Mouse (Mus musculus) testis, postnatal 10 days (tissue): Measurements from ENCODE around the gene 2300002M23Rik.

Experiments used
- DNase-seq: peaks from one replicate; pipeline ENCODE4 v3.0.0; 2021; ENCODE audit warnings: low spot score

The 2300002M23Rik gene

DNA sequence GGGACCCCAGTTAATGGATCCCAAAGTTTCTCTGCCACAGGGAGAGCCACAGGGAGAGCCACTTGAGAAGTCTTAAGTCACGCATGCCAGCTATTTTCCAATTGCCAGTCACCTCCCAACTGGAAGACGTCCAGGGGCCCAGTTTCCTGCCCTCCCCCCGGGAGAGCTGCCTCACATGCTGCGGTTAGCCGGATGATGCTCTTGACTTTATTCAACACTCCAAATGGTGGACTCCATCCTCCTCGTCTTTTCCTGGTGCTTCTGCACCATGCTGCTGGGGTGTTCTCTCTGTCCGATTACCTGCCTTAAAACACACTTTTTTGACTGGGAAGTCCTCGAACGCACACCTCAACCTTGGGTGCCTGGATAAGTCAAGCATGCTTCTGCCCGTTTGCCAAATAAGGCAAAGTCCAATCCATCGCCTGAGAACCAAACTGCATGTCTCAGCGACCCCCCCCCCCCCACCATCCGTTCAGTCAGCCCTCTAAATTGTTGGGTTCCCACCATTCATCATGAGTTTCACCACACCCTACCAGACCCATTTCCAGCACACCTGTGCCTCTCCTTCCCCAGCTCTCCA lies 11.0 kb upstream of the 2300002M23Rik start:
- no peak for DNase-seq

DNA sequence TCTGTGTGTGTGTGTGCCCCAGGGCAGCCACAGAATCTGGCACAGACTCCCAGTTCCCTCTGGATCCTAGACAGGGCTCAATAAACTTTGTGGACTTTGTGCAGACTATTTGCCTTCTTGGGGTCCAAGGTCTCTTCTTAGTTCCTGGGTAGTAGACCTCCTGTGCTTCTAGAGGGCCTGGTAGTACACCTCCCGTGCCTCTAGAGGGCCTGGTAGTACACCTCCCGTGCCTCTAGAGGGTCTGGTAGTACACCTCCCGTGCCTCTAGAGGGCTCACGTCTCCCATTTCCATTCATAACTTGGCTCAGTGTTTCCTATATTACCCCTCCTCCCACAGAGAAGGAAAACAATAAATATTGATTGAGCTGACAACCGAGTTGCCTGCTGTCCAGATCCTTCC lies 10.4 kb upstream of the 2300002M23Rik start:
- peak; percentile 70 for DNase-seq

DNA sequence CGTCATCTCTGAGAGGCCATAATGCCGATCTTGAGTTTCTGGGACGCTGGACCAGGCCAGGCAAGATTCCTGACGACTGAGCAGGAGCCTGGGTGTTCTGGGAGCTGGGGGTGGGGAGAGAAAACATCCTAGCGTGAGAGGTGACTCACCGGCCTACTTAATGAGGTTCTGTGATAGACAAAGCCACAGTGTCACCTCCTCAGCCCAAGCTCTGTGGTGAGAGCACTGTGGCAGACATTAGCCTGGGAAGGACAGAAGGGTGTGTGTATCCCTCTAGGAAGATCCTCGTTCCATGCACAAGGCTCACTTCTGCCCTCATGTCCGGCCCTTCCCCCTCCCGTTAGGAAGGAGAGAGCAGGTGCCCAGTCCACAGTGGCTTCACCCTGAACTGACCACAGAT lies 9.9 kb upstream of the 2300002M23Rik start:
- no peak for DNase-seq

DNA sequence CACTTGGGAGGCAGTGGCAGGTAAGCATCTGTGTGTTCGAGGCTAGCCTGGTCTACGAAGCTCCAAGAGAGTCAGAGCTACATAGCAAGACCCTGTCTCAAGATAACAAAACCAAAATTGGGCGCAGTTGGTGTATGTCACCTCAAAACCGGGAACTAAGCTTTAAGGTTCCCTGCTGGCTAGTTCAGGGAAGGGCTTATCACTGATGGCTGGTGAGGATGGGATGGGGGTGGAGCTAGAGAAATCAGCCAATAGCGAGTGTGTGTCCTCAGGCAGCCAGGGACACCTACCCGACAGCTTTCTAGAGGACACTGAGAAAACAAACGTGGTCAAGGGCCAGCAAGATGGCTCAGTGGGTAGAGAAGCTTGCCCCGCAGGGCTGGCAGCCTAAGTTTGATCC lies 9.0 kb upstream of the 2300002M23Rik start:
- DNase-seq: no peak

DNA sequence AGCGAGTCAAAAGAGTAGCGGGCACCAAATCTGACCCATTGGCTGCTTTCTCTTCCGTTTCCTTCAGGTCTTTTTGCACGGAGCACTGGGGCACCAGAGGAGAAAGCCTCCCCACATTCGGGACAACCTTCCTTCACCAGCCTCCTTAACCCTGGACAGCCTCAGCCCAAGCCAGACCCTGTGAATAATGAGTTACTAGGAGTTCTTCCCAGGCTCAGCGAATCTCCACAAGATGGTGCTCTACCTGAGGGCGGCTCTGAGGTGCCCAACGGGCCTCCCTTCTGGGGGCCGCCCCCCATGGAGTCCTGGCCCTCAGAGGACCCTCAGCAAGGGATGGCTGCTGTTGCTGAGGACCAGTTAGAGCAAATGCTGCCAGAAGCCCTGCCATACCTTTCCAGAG lies 517 bp downstream of the 2300002M23Rik start:
- no peak for DNase-seq

DNA sequence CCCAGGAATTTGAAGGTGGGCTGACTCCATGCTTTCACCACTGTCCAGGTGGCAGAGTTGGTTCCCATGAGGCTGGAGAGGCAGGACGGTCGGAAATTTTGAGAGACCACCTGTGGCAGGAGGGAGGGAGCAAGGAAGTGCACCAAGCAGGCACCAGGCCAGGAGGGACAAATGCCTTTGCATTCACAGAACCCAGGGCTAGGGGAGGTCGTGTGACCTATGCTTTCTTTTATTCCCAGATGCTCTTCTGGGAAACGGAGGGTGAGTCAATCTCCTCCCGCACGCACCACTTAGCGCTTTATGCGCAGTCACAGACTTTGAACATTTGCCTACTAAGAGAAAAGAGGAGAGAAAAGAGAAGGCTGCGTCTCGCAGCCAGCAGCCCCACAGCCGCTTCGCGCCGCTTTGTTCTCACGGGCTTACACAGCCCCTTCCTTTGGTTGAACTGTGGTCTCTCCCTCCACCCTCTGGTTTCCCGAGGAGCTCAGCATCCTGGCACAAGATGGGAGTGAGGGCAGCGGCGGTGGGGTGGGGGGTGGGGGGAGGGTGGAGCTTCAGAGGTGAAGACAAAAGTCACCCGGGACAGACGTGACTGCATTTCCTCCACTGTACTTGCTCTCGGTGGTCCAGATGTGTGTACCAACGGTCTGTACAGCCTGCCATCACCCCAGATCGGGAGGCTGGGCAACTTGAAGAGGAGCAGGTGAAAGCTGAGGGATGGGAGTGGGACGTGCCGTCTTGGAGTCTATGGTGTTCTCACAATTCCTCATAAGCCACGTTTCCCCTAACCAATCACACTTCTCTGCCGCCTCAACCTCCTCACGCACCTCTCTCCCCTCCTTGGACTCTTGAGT lies 2.1 kb downstream of the 2300002M23Rik start:
- DNase-seq: no peak

DNA sequence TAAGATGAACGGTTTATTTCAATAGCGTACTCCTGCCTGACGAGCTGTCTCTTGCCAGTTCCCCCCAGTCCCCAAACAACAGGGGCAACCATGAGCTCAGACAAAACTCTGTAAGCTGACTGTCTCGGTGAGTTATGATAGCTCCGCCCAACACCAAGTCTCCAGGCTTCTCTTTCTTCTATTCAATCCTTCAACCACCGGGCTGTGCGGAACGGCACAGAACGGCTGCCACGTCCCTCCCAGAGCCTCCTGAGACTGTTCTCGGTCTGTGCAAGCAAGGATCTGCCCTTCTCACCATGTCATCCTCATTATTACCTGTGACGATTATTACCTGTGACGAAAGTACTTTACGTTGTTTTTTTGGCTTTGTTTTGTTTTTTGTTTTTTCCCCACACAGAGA lies 3.6 kb downstream of the 2300002M23Rik start:
- DNase-seq: no peak

DNA sequence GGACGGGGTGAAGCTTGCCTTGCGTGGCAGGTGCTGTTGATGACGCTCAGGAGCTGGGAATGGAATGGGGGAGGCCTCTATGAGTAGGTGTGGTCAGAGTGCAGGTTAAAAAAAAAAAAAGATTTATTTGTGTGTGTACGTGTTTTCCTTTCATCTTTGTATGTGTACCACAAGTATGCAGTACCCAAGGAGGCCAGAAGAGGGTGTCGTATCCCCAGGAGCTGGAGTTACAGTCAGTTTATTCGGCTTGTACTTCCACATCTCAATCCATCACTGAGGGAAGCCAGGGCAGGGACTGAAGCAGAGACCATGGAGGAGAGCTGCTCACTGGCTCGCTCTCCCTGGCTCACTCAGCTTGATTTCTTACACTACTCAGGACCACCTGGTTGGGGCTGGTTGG lies 4.2 kb downstream of the 2300002M23Rik start:
- DNase-seq: no peak

DNA sequence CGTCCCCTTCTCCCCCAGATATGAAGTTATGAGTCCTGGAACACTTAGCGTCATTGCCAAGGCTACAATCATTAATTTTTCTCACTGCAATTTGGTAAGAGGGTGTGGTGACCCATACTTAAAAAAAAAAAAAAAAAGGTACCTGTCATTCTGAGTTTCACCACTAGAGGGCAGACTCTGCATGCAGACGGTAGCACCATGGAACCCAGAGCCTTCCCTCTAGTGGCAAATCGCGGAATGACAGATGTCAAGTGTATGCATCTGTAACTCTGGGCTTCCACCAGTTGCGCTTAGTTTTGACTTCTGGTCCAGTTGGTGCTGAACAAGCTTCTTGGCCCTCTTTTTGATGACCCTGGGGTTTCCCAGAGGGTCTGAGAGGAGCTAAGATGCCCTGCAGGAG lies 11.0 kb downstream of the 2300002M23Rik start:
- DNase-seq: peak; percentile 94

DNA sequence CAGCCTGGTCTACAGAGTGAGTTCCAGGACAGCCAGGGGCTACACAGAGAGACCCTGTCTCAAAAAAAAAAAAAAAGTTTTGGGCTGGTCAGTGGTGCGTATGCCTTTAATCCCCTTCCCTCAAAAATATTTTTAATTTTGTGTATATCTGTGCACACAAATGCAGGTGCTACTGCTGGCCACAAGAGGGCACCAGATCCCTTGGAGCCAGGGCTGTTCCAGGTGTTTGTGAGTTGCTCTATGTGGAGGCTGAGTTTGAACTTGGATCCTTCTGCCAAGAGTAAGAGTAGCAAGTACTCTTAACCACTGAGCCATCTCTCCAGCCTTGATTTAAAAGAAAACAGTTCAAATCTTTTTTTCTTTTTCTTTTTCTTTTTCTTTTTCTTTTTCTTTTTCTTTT lies 15.7 kb downstream of the 2300002M23Rik start:
- DNase-seq: no peak

DNA sequence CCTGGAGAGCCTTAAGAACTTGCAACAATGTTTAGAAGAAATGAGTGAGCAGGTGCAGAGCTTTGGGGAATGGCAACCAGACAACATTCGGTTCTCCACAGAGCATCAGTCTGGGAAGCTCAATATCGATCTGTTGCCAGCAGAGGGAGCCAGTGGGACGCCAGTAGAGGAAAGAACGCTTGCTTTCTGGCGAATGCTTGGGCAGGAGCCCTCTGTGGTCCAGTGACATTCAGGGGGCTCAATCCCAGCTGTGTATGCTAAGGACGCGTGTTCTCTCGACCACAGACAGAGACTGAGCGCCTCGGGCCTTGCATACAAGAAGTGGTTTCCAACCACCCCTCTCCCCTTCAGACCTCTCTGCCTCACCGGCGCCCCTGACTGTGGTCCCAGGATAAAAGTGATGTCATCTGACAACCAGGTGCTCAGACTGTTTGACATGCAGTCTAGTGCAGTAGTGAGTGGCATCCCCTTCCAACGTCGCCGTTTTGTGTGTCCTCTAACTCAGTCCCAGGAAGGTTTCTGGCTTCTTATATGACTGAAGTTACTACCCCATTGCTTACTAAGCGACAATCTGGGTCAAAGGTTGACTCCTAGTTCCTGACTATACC lies 17.2 kb downstream of the 2300002M23Rik start:
- DNase-seq: peak; percentile 90

DNA sequence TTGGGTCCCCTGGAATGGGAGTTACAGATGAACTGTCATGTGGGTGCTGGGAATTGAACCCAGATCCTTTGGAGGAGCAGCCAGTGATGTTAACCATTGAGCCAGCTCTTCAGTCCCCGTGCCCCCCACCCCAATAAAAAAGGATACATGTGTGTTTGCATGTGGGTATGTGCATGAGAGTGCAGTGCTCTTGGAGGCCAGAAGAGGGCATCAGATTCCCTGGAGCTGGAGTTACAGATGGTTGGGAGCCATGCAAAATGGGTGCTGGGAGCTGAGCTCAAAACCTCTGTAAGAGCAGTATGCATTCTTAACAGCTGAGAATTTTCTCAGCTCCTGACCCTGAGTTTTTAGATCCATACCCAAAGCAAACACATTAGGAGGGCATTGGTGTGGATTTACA lies 20.0 kb downstream of the 2300002M23Rik start:
- no peak for DNase-seq

DNA sequence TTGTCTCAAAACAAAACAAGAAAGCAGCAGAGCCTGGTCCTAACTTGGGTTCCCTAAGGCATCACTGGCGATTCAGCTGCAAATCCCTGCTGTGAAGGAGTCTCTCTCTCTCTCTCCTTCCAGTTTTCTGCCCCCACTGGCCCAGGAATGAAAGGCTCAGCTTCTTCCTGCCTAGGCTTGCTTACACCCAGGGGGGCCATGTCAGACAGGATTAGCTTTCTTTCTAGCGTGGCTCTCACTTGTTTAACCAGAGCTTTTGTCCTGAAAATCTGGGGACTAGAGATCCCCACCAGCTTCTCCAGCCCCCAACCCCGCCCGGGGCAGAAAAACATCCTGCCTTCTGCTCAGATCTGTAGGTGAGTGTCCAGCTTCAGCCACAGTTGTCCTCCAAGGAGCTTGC lies 21.1 kb downstream of the 2300002M23Rik start:
- DNase-seq: no peak

DNA sequence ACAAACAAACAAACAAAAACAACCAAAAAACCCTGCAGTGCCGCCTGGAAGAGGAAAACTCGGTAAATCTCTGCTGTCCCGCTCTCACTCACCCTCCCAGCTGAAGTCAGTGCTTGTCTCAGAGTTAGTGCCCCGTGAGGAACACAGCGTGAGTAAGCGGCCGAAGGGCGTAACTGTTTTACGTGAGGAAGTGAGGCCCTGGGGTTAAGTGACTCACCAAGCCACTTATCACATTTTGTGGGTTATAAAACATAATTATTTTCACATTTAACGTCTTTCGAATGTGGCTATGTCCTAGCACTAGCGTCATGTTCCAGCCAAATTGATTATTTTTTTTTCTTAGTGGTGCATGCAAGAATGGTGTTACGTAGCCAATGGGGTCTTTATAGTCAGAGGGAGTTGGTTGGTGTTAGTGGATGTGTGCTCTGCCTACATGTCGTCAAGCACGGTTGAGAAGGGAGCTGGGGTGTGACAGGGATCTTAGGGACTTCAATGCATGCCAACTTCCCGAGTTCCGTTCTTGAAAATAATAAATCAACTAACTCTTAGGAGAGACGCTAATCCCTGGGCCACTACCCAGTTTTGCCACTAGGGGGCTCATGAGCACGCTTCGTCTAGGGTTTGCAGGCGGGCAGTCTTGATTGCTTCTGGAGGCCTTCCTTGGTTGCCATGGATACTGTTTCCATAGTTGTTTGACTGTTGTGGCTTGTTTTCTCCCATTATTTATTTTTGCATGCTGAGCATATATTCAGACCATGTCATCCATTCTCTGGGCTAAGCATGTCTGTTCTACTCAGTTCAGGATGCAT lies 23.4 kb downstream of the 2300002M23Rik start:
- peak; percentile 90 for DNase-seq

DNA sequence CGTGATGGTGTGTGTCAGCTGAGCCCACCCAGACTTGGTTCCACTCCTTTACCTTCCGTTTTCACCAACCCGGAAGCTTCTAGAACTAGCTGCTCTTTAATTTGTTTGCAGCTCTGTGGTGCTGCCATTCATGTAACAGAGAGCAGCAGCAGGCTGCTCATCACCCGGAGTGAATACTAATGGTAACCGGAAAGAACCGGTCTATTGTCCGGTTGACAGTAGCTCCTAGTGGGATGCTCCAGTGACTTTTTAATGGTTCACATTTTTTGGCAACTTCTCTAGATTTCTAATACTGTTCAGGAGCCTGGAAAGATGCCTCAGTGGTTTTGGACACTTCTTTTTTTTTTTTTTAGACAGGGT lies 23.9 kb downstream of the 2300002M23Rik start:
- no peak for DNase-seq

DNA sequence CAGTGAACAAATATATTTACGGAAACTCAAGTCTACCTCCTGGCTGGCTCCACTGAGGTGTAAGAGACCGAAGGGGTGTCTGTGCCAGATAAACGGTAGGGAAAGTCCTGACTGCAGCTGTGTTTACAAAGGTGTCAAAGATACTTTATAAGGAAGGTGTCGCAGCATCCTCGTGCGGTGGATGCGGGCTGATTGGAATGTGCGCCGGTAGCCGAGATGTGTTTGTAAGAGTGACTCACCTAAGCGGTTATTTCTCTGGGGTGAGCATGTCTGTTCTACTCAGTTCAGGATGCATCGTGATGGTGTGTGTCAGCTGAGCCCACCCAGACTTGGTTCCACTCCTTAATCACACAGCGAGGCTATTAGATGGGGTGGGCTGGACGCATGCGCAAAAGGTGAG lies 24.5 kb downstream of the 2300002M23Rik start:
- no peak for DNase-seq

DNA sequence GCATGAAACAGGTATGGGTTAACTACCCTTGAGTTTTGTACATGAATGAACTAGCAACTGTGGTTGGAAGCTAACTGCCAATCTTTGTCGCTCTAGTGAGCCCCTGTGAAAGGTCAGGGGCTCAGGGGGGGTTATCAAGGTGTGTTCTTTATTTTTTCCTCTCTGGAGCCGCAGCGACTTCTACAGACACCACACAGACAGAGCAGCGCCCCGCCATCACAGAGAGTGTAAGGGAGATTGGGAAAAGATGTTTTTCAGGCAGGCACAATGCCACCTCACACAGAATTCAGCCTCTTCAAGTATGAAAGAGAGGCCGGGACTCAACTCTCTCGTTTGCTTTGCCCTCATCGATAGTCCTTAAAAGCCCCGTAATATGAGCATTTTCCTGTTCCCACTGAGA lies 24.9 kb downstream of the 2300002M23Rik start:
- no peak for DNase-seq

DNA sequence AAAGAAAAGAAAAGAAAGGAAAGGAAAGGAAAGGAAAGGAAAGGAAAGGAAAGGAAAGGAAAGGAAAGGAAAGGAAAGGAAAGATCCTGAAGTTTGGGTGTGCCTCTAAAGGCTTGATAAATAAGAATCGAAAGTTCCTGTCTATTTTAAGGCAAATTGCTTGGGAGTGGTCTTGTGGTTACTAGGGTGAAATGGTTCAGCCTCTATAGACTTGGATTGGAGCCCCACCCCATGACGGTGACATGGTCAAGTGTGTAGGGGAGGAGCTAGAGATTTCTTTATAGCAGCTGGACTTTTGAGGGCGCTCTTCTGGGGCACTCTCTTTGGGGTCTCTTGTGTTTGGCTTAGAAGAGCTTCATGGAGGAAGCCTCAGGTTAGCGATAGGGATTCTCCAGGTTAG lies 26.5 kb downstream of the 2300002M23Rik start:
- DNase-seq: no peak

DNA sequence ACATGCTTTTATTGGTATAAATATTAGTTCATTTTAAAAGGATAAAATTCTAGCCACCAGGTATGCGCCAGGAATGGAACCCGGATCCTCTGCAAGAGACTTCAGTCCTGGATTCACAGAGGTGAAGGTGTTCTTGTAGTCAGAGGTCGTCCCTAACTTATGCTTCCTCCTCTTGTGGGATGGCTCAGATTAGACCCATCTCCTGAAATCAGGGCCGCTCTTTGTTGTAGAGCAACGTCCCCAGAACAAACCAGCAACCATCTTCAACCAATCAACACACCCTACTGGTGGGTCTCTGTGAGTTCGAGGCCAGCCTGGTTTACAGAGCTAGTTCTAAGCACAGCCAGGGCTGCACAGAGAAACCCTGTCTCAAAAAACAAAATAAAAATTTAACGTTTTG lies 27.2 kb downstream of the 2300002M23Rik start:
- no peak for DNase-seq

DNA sequence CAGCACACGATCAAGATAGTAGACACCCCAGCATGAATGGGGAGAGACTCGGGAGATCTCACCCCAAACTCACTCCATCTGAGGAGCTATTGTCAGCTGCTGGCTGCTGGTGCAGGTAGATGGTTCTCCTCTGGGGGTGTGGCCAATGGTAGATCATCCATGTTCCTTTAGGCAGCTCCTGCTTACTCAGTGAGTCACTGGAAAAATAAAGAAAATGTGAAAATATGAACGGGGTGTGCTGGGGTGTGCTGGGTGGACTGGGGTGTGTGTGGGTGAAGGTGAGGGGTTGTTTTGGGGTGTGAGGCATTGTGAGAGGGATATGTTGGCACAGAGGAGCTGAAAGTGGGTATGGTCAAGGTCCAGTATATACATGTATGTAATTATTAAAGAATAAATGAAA lies 30.1 kb downstream of the 2300002M23Rik start:
- DNase-seq: no peak

DNA sequence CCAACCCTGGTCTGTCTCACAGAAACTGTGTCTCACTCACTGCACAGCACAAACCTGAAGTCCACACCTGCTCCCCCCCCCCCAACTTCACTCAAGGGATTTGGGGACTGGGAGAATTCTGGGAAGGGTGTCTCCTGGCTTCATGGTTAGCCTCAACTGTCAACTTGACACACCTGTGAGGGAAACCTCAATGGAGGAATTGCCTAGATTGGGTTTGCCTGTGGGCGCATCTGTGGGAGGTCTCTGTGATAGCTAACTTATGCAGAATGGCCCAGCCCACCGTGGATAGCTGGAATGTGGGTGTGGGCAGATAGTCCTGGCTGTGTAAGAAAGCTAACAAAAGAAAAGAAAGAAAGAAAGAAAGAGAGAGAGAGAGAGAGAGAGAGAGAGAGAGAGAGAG lies 34.0 kb downstream of the 2300002M23Rik start, which contains the start of gene Sfta2:
Sfta2 (plus strand) TSS at position 301 of the 400 bp plus-strand sequence.
- no peak for DNase-seq

DNA sequence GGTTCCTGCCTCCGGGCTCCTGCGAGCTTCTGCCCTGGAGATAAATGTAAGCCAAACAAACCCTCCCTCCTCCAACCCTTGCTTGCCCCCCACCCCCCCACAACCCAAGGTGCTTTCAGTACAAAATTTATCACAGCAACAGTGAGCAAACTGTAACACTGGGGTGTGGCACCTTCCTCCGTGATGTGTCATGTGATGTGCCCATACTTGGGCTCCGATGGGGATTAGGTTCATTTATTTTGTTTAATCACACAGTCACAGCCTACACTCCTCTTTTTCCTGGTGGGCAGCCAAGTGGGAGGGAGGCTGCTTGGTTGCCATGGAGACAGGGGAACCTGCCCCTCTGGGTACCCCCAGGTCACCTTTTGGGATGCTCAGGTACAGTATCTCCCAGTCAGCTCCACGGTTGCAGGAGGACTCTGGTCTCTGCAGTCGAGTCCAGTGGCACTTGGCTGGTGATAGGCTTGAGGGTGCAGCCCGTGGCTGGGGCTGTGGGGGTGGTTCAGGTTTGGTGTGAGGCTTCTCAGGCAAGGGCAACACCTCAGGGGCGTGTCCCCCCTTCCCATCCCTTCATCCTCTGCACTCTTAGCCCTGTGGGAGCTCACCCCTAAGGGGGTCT lies 34.6 kb downstream of the 2300002M23Rik start:
- DNase-seq: no peak
